Mouse (Mus musculus) cerebellum, adult 11 months (tissue): ENCODE data around the gene Scaf8.
"Not testable (repeated sequence)": the region's sequence is repeated elsewhere in the genome, so short reads cannot be mapped to it uniquely, and the experiment has no call there.

Source experiments
- DNase-seq: peaks from one replicate; pipeline ENCODE4 v3.0.0; 2022

Scaf8 gene

GRCm38 (mm10) chr17:3120949-3121348, 6.2 kb downstream of the Scaf8 start:
- not testable (repeated sequence) for DNase-seq

GRCm38 (mm10) chr17:3123581-3123980, 8.8 kb downstream of the Scaf8 start:
- DNase-seq: not testable (repeated sequence)

- no peak for DNase-seq
Observed at GRCm38 (mm10) chr17:3128716-3129115, 13.9 kb downstream of the Scaf8 start.

- no peak for DNase-seq
Observed at GRCm38 (mm10) chr17:3129791-3130190, 15.0 kb downstream of the Scaf8 start.

- no peak for DNase-seq
Observed at GRCm38 (mm10) chr17:3135346-3135745, 20.6 kb downstream of the Scaf8 start.

DNA sequence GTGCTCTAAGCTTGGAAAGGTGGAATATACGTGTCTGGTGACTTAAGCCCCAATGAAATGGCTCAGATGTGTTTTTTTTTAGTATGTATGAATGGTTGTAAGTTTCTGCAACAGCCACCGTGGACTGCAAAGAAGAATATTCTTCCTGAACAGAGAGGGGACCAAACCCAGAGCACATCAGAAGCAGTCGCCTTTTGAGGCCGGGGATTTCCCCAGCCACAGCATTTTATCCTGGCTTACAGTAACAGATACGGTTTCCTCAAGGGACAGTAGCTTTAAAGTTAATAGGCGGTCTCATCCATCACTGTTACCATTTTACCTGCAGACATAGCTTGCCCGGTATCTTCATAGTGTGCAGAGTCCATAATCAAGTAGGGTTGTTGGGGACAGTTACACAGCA, 21.4 kb downstream of the Scaf8 start:
- DNase-seq: no peak

- no peak for DNase-seq
Observed at GRCm38 (mm10) chr17:3138387-3138786, 23.6 kb downstream of the Scaf8 start.

- no peak for DNase-seq
Observed at GRCm38 (mm10) chr17:3140100-3140499, 25.3 kb downstream of the Scaf8 start.

DNA sequence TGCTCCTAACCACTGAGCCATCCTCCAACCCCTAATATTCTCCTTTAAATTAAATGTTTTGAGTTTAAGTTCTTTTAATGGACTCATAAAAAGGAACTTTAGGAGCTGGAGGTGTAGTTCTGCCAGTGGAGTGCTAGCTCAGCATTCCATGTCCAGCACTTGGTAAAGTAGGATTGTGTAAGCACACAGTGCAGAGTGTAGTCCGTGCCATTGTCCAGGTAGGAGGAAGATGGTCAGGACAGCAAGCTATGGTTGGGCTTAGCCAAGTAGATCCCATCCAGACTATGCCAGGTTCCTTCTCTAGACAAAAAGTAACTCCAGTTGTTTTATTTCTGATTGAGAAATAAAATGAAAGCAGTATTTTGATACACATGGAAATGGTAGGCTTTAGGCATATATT, 34.1 kb downstream of the Scaf8 start:
- DNase-seq: no peak

GRCm38 (mm10) chr17:3149541-3149940, 34.8 kb downstream of the Scaf8 start:
- DNase-seq: no peak

GRCm38 (mm10) chr17:3150701-3151100, 35.9 kb downstream of the Scaf8 start:
- DNase-seq: not testable (repeated sequence)

DNA sequence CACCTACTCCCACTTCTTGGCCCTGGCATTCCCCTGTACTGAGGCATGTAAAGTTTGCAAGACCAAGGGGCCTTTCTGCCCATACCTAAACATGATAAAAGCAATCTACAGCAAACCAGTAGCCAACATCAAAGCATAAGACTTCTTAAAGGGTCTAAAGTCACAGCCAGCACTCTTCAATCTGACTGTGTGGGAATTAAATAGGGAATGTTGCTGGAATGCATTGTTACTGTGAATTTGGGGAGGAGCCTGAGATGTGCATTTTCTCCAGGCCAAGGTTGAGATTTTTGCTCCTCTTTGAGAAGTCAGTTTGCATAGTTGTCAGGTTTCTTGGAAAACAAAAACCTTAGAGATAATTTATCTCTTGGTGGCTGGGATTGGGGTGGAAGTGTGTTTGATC, 36.4 kb downstream of the Scaf8 start:
- no peak for DNase-seq

DNA sequence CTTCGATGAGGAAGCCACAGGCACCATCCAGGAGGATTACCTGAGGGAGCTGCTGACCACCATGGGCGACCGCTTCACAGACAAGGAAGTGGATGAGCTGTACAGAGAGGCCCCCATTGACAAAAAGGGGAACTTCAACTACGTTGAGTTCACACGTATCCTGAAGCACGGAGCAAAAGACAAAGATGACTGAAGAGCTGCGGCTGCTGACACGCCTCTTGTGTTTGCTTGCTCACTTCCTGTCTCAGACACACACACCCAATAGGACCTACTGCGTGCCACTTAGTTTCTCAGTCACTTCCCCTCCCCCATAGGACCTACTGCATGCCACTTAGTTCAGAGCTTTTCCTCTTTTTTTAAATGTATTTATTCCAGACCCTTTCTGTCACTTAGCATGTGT, 41.4 kb downstream of the Scaf8 start:
- DNase-seq: not testable (repeated sequence)

GRCm38 (mm10) chr17:3157016-3157415, 42.2 kb downstream of the Scaf8 start:
- no peak for DNase-seq

DNA sequence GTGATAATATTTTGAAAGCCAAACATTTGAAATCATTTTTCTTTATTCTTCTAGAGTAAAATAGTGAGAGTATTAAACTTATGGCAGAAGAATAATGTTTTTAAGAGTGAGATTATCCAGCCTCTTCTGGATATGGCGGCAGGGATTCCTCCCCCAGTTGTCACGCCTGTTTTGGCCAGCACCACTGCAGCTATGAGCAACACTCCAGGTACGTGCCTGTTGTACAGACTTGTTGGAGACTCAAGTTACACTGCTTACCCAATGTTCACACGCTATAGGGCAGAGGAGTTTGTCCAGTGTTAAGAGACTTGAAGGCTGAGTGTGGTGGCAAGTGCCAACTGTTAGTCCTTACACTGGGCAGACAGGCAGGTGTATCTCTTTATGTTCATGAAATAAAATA, 48.1 kb downstream of the Scaf8 start:
- no peak for DNase-seq

GRCm38 (mm10) chr17:3180425-3180945, 65.7 kb downstream of the Scaf8 start:
- not testable (repeated sequence) for DNase-seq

DNA sequence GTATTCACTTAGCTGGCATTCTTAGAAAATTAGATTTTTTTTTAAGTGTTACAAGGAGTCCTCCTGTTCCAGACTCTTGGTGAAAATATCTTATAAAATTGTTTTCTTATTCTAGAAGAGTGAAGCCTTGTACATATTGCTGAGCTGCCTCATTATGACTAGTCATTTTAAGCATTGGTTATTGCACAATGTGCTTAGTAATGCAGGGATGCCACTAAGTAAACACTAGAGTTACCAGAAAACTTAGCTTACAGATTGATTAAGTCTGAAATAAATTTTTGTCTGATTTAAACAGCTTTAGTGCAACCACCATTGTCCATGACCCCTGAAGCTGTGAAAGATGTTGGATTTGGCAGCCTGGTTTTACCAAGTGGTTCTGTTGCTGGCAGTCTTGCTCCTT, 80.7 kb downstream of the Scaf8 start:
- not testable (repeated sequence) for DNase-seq

GRCm38 (mm10) chr17:3200328-3200727, 85.6 kb downstream of the Scaf8 start:
- no peak for DNase-seq

GRCm38 (mm10) chr17:3203916-3204315, 89.1 kb downstream of the Scaf8 start:
- no peak for DNase-seq

DNA sequence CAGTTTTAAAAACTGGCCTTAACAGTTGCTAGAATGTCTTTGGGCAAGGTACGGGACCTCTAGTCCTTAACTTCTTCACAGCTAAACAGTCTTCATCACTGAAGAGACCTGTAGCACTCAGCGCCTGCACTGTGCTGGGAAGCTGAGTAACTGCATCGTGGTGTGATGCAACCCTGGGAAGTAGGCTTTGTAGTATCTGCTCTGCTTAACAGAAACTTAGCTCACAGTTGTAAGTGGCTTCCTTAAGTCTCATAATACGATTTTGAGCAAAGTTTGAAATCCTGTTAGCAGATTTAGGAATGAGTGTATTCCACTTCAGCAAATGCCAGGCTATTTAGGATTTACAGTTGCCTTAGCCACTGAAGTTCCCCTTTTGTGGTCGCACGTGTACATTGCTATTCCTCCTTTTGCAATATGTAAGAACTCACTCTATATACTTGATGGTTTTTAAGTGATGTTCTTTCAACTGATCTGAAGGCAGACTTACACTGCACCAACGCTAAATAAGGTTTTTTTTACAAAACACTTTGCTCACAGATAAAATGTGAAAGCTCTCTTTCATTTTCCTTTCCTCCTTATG, 90.1 kb downstream of the Scaf8 start:
- no peak for DNase-seq

DNA sequence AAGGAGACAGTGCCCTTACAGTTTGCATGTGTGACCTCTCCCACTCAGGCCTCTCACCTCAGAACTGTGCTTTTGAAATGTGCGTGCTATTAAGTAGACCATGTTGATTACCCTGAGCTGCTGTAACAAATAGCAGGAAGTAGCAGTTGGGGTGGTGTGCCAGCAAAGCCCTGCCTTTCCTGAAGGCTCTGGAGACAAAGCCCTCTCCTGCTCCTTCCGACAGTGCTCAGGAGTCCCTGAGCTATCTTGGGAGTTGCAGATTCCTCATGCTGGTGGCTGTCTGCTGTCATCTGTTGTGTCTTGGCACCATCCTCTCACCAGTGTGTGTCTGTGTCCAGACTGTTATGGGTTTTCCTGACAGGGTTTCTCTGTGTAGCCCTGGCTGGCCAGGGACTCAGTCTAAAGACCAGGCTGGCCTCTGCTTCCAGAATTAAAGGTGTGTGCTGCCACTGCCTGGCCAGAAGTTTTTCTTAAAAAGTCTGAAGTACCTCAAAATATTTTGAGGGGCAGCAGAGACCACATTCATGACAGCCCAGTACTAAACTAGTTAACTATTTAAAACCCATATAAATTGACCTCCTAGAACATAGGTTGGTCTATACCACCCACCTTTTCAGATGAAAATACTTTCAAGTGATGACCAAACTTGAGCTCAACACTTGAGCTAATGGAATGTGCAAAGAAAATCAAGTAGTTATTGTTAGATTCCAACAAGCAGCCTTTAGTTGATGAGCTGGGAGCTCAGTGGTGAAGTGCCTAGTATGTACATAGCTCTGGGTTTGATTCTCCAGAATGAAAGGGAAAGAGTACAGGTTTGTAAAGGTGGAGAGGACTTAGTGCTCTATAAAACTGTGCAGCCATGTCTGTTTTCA, 92.0 kb downstream of the Scaf8 start:
- DNase-seq: no peak

GRCm38 (mm10) chr17:3207529-3208240, 92.9 kb downstream of the Scaf8 start:
- DNase-seq: no peak

- no peak for DNase-seq
Observed at GRCm38 (mm10) chr17:3208471-3208870, 93.7 kb downstream of the Scaf8 start.

GRCm38 (mm10) chr17:3209581-3209980, 94.8 kb downstream of the Scaf8 start:
- no peak for DNase-seq
